Mouse (Mus musculus) granulocyte monocyte progenitor cell, adult 5-6 weeks (primary cell): ENCODE results near the gene 4932438A13Rik. TPM values are rescaled to one million over a fixed set of nuclear protein-coding genes. Genes with fewer than 3 reads are reported as not detected.

Experiments
- ATAC-seq: replicated peaks from 2 replicates; pipeline ENCODE4 v1.8.0; 2016; ENCODE audit warnings: mild to moderate bottlenecking, moderate TSS enrichment, inconsistent platforms; ENCODE audit not compliant: poor library complexity, severe bottlenecking
- total RNA-seq, 2 experiments: library from RNA; stranded (forward) in 1 of 2; stranded (reverse) in 1 of 2; fragments of 200-712, 200-1000 nt in 1 of 2; fragments of >200 nt in 1 of 2; fragmentation: Nextera tagmentation in 1 of 2; gene quantifications; 2 replicates each; pipeline ENCODE4 v1.2.3; 2014 to 2017

4932438A13Rik gene
- total RNA-seq (2014; fragmentation: Nextera tagmentation) (73.5 and 74.2 TPM in 2 replicates), total RNA-seq (2017) (38.2 and 43.3 TPM in 2 replicates)

GRCm38 (mm10) chr3:36862721-36863275 is at the start of gene 4932438A13Rik:
Gene 4932438A13Rik (plus strand): TSS chr3:36863104.
- peak; percentile 96 for ATAC-seq

GRCm38 (mm10) chr3:36816633-36817032 is 46.3 kb upstream of the 4932438A13Rik start:
- peak; percentile 25; the same call in 1 of the 2 replicates for ATAC-seq

GRCm38 (mm10) chr3:36819402-36819801 is 43.5 kb upstream of the 4932438A13Rik start:
- no peak for ATAC-seq

GRCm38 (mm10) chr3:36821037-36821436 is 41.9 kb upstream of the 4932438A13Rik start:
- ATAC-seq = no peak

GRCm38 (mm10) chr3:36825098-36825497 is 37.8 kb upstream of the 4932438A13Rik start:
- ATAC-seq = no peak

DNA sequence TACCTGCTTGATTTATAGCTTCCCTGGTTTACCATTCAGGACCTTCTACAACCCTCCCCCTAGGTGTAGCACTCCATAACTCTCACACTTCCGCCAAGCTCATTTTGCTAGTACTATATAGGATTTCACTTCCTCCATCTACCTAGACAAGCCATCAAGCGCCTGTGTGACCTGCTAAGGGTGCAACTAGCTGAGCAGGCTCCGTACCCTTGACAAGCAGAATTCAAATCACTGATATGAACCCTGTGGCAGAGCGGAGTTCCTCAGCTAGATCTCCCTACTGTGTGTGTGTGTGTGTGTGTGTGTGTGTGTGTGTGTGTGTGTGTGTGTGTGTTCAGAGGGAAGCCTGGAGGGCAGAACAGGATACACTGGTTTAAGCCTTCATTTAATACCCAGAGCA is 37.4 kb upstream of the 4932438A13Rik start:
- no peak for ATAC-seq

GRCm38 (mm10) chr3:36827274-36828025 is 35.5 kb upstream of the 4932438A13Rik start:
- no peak for ATAC-seq

DNA sequence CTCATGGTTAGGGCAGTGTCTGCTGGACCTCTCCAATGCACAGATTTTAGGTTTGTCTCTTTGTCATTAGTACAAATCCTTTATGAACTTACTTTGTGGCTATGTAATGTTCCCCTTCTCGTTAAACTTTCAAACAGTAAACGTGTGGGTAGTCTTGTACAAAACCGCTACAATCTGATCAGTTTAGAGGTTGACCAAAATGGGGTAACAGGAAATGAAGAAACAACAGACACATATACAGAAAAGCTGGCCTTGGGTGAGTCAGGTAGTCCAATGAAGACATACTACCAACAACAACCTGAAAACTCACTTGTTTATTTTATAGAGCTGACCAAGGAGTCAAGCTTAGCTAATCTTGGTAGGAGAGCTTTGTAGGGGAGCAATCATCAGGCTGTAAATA is 32.7 kb upstream of the 4932438A13Rik start:
- ATAC-seq = peak; percentile 33; the same call in 1 of the 2 replicates

- ATAC-seq = no peak
Measured at GRCm38 (mm10) chr3:36834426-36834825, 28.5 kb upstream of the 4932438A13Rik start.

DNA sequence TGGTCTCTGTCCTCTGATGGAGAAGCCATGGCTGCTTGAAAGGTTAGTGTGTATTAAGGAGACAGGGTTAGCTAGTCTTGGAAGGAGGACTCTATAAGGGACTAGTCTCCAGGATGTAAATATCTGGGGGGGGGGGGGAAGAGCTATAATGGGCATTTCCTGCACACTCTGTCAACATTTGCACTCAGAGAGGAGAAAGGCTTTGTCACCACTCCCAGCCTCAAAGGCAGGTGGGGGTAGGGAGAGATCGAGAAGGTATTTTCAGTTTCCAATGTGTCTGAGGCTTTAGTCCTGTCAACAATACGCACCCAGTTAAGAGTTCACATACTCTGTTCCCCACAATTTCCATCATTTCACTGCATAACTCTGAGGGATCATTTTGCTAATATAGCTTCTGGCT is 28.1 kb upstream of the 4932438A13Rik start:
- no peak for ATAC-seq

- no peak for ATAC-seq
Measured at GRCm38 (mm10) chr3:36835525-36836203, 27.2 kb upstream of the 4932438A13Rik start.

DNA sequence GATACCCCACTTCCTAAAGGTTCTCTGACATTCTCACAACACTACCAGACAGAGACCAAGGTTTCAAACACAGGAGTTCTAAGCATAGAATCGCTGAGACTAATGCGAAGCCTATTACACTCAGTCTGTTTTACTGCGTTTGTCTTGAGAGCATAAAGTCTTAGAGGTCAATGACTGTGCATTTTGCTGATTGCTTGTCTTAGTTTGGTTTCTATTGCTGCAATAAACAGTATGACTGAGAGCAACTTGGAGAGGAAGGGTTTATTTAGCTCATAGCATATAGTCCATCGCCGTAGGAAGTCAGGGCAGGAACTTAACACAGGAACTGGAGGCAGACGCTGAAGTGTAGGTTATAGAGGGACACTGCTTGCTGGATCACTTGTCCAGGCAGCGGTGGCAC is 26.1 kb upstream of the 4932438A13Rik start:
- no peak for ATAC-seq

- ATAC-seq = peak; percentile 99
Measured at GRCm38 (mm10) chr3:36840650-36841555, 22.0 kb upstream of the 4932438A13Rik start.

- peak; percentile 98 for ATAC-seq
Measured at GRCm38 (mm10) chr3:36853733-36854440, 9.0 kb upstream of the 4932438A13Rik start.

DNA sequence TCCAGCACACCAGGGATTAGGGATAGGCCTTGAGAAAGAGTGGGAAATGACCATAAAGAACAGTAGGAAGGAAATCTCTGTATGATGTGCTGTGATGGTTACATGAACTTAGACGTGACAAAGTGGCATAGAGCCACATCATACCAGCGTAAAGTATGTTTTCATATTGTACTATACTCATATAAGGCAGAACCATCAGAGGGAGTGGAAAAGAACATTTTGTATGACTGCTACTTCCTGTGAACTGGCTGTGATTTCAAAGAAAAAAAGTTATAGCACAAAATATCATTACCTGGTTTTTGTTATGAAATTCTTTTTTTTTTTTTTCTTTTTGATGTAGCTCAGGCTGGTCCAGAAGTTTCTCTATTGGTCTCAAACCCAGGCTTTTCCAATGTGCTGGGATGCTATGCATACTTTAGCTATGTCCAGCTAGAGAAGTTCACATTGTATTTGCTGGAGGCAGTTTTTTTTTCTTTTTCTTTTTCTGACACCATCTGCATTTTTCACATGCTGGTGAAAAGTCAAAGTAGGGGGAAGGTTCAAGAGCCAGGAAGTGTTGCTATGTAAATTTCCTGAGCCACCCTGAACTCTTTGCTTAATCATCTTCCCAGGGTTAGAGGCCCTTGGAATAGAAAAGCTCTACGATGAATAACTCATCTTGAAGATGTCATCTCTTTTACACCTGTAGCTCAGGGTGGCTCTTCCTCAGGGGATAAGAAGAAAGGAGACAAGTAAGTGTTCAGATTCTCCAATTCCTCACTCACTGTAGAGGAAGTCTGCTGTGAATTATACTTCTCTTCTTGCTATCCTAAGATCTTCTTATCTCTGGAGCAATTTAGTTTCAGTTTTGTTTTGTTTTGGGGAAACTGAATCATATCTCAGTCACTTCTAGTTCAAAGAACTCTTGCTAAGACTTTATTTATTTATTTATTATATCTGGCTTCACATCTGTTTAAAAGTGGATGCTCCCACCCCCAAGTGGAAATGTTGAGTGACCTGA is 1.2 kb upstream of the 4932438A13Rik start:
- peak; percentile 20 for ATAC-seq

GRCm38 (mm10) chr3:36863427-36863826 is 523 bp downstream of the 4932438A13Rik start:
- no peak for ATAC-seq

GRCm38 (mm10) chr3:36863881-36864280 is 977 bp downstream of the 4932438A13Rik start:
- no peak for ATAC-seq

DNA sequence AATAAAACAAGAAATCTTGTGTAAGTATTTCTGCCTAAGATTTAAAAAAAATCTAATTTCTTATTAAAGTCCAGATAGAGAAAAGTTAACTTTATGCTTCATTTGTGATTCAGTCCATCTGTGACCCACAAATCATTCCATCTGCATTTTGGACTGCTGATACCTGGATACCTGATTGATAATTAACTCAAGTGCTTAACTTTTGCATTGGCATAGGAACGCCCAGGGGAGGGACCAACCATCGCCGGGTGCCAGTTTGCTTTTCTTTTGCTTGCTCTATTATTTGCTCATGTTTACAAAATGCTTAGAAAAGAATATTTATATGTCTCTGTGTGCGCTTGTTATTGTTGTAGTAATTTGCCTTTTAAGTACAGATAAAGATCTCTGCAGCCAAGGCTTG is 1.6 kb downstream of the 4932438A13Rik start:
- ATAC-seq = no peak
